Mouse (Mus musculus): ENCODE results near the gene Nhp2.
A peak's percentile ranks its signal among the peaks of the same experiment; 100 is the strongest.

- TF ChIP-seq CTCF (IDR thresholded peaks at IDR 0.05; ENCODE audit: low read depth) (peak; percentile 11; the same call in 1 of the 2 replicates), EP300 (IDR thresholded peaks at IDR 0.05; ENCODE audit: low read depth) (no peak)
Observed at GRCm38 (mm10) chr11:51652889-51653418, 33.4 kb downstream of the Nhp2 start.

All from liver, embryonic 14.5 days (tissue).